Mouse (Mus musculus) thymus, postnatal 0 days (tissue): ENCODE measurements around the gene Rac1. TPM values are rescaled to one million over a fixed set of nuclear protein-coding genes. Genes with fewer than 3 reads are reported as not detected.
"Not testable (repeated sequence)": the region's sequence is repeated elsewhere in the genome, so short reads cannot be mapped to it uniquely, and the experiment has no call there.

ENCODE experiments used
- DNase-seq: peaks from one replicate; pipeline ENCODE4 v3.0.0-alpha.2; 2015; ENCODE audit warnings: low spot score
- polyA plus RNA-seq: library from polyadenylated mRNA; unstranded; fragments of >200 nt; fragmentation: Nextera tagmentation; extraction: Ambion mirVana; gene quantifications from 2 replicates; pipeline ENCODE4 v1.2.1, GENCODE M21; 2015

The Rac1 gene
- polyA plus RNA-seq, 1 experiment from 2014 or later = 419 TPM

DNA sequence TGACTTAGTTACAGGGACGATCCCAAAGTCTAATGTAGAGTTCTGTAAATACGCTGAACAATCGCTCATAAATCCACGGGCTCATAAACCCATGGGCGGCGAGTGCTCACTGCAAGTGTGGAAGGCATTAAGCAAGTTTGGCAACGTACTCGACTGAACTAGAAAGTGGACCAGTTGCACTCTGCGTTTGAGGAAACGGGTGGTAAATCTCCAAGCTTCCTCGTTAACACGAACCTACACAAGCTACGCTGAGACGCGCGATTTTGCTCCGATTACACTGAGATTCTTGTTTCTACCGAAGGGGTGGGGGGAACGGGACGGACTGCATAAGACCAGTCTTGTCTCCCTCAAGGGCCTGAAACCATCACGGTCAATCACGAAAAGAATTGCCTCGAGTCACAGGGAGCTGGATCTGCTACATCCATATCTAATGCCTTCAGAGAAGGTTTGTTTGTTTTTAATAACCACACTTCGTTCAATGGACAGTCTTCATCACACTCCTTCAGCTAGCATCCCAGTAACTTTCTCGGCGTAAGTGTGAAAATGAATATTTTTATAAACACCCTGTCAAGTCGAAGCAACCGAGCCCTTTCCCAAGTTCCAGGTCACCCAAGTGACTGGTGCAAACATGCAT lies 1.0 kb downstream of the Rac1 start:
- peak; percentile 64 for DNase-seq

DNA sequence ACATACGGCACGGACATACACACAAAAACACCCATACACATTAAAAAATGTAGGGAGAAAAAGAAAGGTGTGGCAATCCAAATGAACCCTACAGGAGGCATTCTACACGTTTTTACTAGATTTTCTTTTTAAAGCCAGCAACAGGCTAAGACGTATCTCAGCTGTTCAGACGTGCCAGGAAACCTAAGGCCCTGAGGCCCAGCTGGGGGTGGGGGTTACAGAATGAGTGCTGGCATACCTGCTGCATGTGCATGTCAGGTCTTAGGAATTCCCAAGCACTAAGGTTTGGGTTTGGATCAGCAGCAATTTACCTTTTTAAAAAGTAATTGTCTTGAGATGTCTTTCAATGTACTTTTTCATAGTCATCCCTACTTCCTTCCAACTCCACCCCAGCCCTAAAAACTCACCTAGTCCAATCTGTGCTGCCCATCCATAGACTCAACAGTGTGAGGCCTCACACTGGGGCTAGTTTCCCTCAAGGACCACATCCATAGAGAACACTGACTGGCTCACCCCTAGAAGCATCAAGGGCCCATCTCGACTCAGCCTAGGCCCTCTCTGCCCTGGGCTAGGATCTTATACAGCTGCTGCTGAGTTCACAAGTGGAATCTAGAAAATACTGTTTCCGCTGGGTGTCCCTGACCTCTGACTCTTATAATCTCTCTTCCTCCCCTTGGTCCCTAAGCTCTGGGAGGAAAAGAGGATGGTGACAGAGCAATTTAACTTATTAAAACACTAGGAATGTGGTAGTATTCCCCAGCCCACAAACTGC lies 2.2 kb downstream of the Rac1 start:
- no peak for DNase-seq

DNA sequence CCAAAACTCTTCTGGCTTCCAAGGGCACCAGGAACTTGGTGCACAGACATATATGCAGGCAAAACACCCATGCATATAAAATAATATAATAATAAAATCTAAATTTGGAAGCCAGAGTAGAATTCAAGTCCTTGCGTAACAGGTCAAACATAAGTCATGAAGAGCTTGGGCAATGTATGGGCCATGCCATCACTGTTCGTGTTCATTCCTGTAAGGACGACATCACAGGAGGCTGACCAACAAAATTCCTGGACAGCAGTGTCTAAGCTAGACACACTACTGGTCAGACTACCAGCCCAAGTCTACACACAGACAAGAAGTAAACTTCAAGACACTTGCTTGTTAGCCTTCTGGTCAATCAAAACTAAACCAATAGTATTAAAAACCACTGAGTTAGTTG lies 5.0 kb downstream of the Rac1 start:
- DNase-seq = no peak

DNA sequence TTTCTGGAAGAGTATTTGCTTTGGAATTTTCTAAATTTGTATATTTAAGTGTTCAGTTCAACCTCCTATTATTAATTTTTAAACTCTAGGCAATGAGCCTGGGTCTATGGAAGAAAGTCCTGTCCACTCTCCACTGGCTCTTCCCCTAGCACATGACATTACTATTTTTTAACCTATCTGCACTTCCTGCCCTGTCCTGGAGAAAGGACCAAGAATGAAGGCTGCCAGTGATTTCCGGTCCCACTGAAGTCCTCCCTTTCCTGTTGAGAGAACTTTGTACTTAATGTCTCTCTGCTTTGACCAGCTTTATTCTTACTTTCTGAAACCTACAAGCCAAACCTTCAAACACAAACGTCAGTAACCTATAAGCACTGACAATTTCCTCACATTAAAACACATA lies 7.4 kb downstream of the Rac1 start:
- DNase-seq = no peak

DNA sequence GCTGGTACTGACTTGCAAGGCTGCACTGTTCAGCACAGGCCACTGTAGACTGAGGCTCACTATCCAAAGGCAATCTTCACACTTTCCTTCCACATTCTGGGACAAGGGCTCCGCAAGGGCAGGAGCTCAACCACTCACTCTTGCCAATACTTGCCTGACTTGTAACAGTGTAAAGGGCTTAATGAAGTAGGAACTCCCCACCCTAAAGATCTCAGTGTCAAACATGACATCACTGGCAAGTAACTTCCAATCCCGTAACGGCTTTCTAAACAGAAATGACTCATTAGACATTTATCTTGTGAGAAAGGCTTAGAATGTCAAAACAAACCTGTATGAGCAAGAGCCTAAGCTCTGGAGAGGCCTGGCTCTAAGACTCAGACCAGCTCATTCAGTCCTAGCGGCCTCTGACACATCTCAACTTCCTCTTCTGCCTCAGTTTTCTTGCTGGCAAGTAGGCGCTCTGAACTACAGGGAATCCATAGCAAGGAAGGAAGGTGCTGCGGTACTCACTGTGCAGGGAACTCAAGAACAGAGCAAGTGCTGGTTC lies 9.7 kb downstream of the Rac1 start:
- DNase-seq = no peak

DNA sequence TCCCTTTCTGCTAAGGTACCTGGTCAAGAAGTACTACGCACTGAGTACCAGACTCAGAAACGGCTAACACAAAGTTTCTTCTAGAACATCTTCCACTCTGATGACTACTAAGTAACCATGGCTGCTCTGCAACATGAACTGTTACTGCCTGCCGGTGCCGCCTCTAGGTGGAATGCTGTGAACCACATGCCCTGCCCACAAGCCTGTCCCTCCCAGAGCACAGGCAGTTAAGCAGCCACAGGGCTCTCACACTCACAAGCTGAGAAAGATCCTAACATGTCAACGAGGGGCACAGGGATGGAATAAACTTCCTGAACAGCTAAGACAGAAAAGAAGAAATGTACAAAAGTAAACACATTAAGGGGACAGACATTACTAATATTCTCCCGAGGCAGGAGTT lies 10.4 kb downstream of the Rac1 start:
- DNase-seq = no peak

DNA sequence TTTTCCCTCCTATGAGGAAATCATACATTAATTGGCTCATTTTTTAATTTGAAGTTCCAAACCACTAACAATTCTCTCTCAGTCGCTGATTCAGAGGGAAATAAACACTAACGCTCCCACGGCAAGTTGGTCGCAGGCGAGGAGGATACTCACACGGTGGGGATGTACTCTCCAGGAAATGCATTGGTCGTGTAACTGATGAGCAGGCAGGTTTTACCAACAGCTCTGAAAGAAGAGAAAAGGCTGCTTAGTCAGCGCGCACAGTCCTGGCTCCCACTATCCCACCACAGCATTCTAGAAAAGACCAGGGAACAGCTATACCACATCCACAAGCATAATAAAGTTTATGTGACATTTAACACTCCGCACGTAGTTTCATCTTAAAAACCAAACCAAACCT lies 10.8 kb downstream of the Rac1 start:
- no peak for DNase-seq

DNA sequence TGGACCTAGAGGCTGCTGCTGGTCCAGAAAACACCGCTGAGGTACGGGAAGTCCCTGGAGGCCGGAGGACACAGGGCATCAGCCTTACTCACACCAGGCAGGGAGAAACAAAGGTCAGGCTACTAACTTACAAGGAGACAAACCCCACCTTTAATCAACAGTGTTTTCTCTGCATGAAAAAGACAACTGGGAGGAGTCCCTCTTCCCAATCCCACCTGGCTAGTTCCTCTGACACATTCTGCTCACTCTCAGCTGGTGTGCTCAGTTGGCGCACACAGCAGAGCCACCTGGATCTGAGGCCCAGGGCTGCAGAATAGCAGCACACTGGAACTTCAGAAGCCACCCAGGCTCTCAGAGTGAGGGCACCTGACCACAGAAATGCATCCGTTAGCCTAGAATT lies 13.0 kb downstream of the Rac1 start:
- no peak for DNase-seq

DNA sequence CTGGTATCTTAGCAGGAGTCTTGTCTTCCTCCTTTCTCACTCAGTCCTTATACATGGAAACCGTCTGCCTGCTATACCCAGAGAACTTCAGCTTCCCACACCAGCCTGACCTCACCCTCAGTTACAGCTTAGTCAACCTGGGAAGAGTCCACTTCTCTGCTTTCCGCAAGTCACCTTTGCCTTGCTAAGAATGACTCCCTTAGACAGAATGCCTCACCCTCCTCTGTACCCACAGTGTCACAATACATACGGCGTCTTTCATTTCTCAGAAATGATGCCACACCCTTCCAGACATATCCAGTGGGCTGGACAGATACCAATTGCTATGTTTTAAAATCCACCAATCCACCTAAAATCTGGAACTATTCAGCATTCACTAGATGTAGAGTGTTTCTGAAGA lies 15.5 kb downstream of the Rac1 start:
- DNase-seq = no peak

DNA sequence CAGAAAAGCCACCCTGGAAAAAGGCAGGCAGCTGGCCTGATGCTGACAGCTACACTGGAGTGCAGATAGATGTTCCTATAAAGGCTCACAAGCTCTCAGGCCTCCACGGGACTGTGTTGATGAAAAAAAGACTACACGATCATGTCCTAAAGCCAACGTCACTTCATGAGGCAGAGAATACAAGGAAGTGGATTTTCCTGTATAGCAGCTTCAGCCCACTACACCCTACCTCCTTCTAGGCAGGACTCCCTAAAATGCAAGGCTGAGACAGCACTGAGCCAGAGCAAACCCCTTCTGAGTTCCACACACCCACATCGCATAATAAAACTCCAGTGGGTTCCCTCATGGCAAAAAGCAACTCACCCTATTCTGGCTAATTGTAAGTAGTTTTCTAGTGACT lies 16.3 kb downstream of the Rac1 start:
- DNase-seq = no peak

DNA sequence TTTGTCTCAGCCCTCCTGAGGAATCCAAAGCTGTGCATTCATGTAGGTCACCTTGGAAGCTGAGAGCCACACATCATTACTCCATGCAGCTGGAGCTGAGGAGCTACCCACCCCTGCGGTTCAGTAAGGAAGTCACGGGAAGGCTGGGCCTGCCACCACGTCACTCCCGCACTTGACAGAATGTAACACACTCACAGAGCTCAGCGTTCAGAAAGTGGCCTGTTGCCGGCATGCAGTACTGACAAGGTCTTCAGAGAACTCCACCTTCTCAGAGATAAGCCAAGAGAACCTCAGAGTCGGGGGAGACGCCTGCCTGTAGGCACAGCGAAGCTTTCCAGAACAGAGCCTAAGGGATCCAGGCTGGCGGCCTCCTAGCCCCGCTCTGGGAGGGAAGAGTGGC lies 18.1 kb downstream of the Rac1 start:
- no peak for DNase-seq

DNA sequence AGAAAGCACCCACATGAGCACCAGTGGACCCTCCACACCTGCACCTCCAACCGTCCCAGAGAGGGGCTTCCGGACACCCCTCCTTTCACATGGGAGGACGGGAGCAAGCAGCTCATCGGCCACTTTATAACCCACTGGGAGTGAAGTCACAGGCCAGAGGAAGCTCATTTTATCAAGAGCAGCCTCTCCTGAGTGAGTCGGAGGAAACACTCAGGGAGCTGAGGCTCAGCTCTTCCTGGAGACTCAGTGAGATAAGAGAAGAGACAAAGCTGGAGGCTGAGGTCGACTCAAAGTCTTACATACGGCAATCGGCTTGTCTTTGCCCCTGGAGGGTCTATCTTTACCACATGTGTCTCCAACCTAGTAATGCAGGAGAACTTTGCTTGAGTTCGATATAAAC lies 18.5 kb downstream of the Rac1 start:
- DNase-seq = no peak

DNA sequence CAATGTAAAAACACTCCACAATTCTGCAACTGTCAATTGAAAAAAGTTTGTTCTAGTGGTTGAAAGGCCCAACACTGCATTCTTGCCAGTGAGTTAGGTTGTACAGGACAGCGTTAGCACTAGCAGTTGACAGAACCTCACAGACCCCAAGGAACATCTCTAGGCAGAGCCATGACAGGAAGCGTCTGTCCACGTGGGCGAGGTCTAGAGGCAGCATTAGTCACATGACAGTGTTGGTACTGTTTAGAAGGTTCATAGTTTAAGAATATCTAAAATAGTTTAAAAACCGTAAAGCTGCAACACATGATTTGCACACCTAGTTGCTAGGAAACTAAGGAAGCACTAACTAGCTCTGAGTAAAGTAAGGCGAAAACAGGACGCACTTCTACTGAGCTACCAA lies 22.3 kb downstream of the Rac1 start:
- no peak for DNase-seq

DNA sequence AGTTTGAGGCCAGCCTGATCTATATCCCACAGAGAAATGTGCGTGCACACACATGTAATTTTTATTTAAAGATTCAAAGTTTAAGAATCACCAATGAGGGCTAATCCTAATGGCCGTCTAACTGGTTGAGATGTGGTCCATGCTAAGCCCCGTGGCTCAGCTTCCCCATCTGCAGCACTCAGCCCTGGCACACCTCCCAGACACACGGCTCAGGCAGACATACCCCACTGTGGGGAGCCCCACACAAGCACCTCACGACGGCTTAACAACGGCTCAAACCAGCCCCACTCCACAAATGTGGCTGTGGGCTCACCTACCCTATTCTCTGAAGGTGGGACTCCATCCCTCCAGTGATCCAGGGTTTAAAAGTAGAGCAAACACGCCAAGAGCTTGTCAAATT lies 22.8 kb downstream of the Rac1 start:
- no peak for DNase-seq

DNA sequence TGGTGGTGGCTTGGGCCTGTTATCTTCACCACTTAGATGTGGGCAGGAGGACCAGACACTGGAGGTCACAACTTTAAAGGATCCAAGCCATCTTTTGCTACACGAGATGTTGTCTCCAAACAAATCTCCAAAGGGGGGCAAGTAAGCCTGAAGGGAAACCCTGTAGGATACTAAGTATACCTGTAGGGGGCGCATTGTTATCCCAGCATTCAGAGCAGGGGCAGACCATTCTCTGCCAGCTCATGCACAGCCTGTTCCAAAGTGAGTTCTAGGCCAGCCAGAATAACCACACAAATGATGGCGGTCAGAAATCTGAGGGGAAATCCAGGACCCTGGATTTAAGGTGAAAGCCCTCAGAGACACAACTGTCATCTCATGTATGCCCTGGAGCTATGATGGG lies 23.4 kb downstream of the Rac1 start:
- peak; percentile 60 for DNase-seq

DNA sequence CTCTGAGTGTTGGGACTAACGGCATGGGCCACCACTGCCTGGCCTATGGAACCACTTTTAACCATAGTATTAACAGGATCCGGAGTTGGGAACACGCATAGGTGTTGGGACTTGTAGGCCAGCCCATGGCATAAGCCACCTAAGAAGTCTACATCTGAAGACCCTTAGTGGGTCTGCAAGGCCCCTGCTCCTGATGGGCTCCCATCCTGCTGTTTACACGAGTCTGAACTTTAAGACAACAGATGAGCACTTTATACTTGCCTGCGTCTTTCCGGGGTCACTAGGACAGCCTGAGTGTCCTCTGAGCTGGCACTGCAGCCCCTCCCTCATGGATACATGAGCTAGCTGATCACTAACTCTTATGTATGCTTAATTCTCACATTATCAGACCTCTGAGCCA lies 24.1 kb downstream of the Rac1 start:
- DNase-seq = no peak

DNA sequence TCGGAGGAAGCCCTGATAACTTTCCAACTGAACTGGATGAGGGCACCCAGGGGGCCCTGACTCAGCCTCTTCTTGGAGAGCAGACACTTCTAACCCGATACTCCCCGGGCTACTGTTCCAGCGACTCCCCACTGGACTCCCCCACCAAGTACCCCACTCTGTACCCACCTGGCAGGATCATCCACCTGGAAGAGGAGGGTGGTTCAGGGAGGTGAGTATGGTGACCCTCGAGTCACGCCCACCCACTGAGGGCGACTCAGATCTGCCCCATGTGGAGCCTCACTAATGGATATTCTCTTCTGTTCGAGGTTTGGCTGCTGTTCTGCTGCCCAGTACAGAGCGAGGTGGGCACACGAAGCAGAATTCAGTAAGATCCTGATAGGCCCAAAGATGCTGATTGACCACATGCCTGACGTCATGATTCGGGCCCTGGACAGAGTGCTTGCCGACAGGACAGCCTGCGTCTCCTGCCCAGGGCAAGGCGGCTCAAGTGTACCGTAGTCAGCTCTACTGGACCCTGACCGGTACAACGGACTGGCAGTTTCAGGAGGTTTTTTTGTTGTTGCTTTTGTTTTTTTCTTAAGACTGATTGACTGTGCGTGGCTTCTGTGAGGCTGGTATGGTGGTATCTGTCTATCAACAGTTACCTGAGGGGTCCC lies 24.8 kb downstream of the Rac1 start:
- DNase-seq = no peak

DNA sequence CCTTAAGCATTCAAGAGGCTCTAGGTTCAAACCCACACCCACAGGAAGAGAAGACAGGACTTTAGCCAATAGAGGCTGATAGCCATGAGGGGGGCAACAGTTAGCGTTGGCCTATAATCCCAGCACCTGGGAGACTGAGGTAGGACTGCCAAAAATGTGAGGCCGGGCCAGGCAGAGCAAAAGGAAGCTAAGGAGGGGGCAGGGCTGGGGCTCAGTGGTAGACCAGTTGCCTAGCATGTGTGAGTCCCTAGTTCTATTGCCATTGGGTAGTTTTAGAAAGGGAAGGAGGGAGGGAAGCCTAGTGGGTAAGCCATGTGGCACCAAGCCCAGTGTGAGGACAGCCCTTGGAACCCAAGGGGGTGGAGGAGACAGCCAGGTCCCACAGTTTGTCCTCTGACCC lies 26.2 kb downstream of the Rac1 start:
- no peak for DNase-seq

DNA sequence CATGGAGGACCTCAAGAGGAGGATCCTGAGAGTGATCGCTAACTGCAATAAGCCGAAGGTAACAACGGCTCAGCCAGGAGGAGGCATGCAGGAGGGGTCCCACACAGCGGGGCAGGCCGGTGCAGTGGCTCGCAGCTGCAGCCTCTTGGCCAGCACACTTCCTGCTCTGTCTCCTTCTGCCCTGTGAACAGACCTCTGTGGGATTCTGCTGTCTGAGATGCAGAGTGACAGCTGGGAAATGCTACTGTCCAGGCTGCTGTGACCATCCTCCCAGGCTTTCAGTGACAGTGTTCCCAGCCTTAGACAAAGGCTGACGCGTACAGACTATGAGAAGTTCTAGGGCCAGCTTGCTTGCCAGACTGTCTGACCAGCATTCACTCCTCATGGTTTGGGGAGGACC lies 26.7 kb downstream of the Rac1 start:
- no peak for DNase-seq

DNA sequence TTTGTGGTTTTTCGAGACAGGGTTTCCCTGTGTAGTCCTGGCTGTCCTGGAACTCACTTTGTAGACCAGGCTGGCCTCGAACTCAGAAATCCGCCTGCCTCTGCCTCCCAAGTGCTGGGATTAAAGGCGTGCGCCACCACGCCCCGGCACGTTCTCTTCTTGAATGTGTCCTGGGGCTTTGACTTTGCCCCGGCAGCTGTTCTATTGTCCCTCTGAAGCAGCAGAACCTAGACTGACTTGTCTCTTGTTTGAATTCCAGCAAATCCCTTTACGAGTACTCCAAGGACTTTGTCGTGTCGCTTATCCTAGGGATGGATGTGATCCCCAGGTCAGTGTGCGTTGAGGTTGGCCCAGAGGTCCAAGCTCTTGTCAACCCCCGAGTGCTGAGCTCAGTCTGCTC lies 27.1 kb downstream of the Rac1 start:
- DNase-seq = not testable (repeated sequence)

DNA sequence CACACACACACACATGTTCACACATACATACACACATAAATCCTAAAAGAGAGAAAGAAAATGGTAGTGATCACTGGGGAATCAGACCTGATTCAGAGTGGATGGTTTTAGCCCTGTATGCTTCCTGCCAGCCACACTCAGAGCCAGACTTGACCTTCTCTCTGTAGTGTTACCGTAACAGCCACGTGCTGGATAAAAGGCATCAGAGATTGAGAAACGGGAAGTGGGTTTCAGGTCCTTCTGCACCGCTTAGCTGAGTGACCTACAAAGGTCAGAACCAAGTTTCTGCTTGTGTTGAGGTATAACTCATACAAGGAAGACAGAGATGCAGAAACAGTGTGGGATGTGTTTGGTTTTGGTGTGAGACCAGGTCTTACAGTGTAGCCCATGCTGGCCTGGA lies 28.1 kb downstream of the Rac1 start:
- DNase-seq = no peak

DNA sequence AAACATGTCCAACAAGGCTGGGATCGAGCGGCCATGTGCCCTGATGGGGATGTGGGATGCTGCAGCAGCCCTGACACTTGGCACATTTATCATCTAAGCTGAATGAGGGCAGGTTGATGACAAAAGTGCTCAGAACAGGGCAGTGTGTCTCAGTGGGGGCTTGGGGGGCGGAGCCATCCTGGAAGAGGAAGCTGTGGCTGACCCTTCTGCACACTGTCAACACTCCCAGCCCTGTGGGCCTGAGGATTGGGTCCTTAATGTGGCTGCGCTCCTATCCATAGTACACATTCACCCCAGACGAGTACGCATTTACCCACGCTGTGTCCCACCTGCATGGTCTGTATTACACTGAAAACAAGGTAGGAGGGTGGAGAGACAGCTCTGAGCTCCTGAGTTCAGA lies 28.6 kb downstream of the Rac1 start:
- no peak for DNase-seq

DNA sequence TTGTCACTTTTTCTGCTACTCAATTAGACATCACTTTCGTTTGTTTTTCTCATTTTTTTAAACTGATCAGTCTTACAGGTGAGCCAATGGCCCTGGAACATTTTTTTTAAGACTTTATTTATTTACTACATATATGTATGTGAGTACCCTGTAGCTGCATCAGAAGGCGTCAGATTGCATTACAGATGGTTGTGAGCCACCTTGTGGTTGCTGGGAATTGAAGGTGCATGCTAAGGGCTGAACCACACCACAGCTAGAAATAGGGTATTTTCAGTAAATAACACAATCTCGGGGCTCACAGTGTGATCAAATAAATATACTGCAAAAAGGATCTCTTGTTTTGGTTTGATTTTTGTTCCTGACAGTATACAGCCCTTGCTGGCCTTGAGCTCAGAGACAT lies 30.4 kb downstream of the Rac1 start:
- DNase-seq = no peak
